Mouse (Mus musculus): ENCODE measurements around the gene Pde4d. TPM values are rescaled to one million over a fixed set of nuclear protein-coding genes. Genes with fewer than 3 reads are reported as not detected.
A peak's percentile ranks its signal among the peaks of the same experiment; 100 is the strongest.

The Pde4d gene
- polyA plus RNA-seq, 1 experiment from 2014 or later, result 8.7 TPM

DNA sequence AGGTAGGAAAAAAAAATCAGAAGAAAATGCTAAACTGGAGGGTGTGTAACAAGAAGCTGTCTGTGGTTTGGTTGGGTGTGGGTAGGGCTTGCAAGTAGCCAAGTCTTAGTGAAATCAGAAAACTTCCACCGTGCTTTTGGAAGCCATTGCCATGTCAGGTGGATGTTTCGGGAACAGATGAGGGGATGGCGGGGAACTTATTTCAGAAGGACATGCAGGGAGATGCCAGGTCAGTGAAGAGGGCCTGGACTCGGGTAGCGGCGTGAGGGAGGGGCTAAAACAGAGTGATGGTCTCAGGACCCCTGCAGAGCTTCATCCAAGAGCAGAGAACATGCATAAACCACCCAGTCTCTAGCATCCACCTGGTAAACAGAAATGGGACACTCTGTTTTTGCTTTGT is 898.6 kb downstream of the Pde4d start:
- Histone ChIP-seq H3K4me1 (ENCODE audit: control insufficient read depth, insufficient read depth, low read length) (no peaks in the 10 kb centered on the region), H3K4me3 (ENCODE audit: low read depth, low read length) (no peak overlapping the region), H3K9ac (ENCODE audit: low read length) (no peak overlapping the region), H3K4me2 (no peak overlapping the region), H3K27ac (ENCODE audit: low read depth, low read length) (no peak overlapping the region), H3K27me3 (ENCODE audit: control insufficient read depth, insufficient read depth, low read length) (no peaks in the 10 kb centered on the region), H3K36me3 (ENCODE audit: control insufficient read depth, insufficient read depth, low read length) (no peaks in the 10 kb centered on the region), H3K9me3 (ENCODE audit: control insufficient read depth, low read length) (no peaks in the 10 kb centered on the region)
- DNase-seq (ENCODE audit: low spot score, missing footprints) (no peak), ATAC-seq (ENCODE audit: low FRiP score) (no peak)
- 86% methylated on average over 6 of the region's 6 CpGs for WGBS

DNA sequence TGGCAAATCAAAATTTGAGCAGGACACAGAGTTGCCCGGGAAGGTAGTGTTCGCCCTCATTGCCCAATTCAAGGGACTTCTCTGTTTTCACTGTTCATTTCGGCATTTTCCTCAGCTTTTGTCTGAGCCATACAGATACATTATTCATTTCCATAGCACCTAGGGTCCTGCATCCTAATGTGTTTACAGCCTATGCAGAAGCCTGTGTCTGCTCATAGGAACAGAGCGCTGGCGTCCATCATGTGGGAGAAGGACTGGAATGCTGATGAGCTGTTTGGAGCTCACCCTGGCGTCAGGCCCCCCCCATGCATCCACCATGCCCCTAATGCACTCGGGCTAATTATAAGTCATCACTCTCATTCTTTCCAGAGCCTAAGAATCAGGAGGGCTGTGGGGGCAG is 900.4 kb downstream of the Pde4d start:
- peak; percentile 87 for DNase-seq (ENCODE audit: low spot score, missing footprints)

DNA sequence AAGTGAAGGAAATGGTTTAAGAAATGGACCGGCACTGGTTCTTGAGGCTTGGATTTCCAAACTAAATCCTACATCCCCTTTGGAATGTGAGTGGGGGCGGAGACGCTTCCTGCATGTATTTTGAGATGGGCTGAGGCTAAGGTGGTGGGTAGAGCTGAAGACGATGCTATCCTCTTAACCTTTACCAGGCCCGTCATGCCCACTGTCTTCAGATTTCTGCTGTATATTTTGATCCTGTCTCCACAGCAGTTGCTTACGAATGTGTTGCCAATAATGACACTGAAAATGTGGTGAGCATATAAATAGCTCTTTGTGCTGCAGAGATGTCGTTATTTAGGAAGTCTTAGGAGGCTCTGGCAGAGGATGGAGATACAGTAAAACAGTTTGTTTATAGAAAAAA is 904.3 kb downstream of the Pde4d start:
- DNase-seq (ENCODE audit: low spot score, missing footprints), result no peak
- H3K4me2 ChIP-seq, result no peak overlapping the region
- no peaks in the 10 kb centered on the region for H3K27me3 ChIP-seq (ENCODE audit: control insufficient read depth, insufficient read depth, low read length)
- no peak overlapping the region for H3K4me3 ChIP-seq (ENCODE audit: low read depth, low read length)
- WGBS, result 87% methylated on average over 7 of the region's 7 CpGs
- no peaks in the 10 kb centered on the region for H3K4me1 ChIP-seq (ENCODE audit: control insufficient read depth, insufficient read depth, low read length)
- ATAC-seq (ENCODE audit: low FRiP score), result no peak
- H3K9ac ChIP-seq (ENCODE audit: low read length), result no peak overlapping the region
- H3K9me3 ChIP-seq (ENCODE audit: control insufficient read depth, low read length), result no peaks in the 10 kb centered on the region
- no peak overlapping the region for H3K27ac ChIP-seq (ENCODE audit: low read depth, low read length)
- no peaks in the 10 kb centered on the region for H3K36me3 ChIP-seq (ENCODE audit: control insufficient read depth, insufficient read depth, low read length)

More for the DNA sequence above, 900.4 kb downstream of the Pde4d start:
- Histone ChIP-seq H3K27ac (ENCODE audit: low read depth, low read length) (no peak overlapping the region), H3K4me1 (ENCODE audit: control insufficient read depth, insufficient read depth, low read length) (no peaks in the 10 kb centered on the region), H3K36me3 (ENCODE audit: control insufficient read depth, insufficient read depth, low read length) (no peaks in the 10 kb centered on the region), H3K9me3 (ENCODE audit: control insufficient read depth, low read length) (no peaks in the 10 kb centered on the region), H3K9ac (ENCODE audit: low read length) (no peak overlapping the region), H3K27me3 (ENCODE audit: control insufficient read depth, insufficient read depth, low read length) (no peaks in the 10 kb centered on the region), H3K4me3 (ENCODE audit: low read depth, low read length) (no peak overlapping the region), H3K4me2 (no peak overlapping the region)
- peak; percentile 90 for ATAC-seq (ENCODE audit: low FRiP score)
- 73% methylated on average over 7 of the region's 7 CpGs for WGBS

DNA sequence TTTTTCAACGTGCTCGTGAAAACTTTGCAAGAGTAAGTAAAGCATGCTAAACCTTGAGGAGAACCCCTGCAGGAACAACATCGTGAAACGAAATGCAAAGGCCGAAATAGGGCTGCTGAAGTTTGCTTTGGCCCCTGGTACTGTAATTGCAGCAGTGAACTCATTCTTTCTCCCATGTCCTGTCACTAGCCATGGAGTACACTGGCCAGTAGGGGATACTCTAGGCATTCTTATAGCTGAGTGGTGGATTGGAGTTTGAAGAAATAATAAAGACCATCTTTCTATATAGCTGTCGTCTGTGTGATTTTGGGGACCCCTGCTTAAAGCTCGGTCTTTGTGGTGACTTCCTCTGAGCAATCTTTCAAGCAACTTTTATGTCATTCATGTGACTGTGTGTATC is 906.5 kb downstream of the Pde4d start:
- Histone ChIP-seq H3K4me3 (ENCODE audit: low read depth, low read length) (no peak overlapping the region), H3K27me3 (ENCODE audit: control insufficient read depth, insufficient read depth, low read length) (no peaks in the 10 kb centered on the region), H3K36me3 (ENCODE audit: control insufficient read depth, insufficient read depth, low read length) (no peaks in the 10 kb centered on the region), H3K9ac (ENCODE audit: low read length) (no peak overlapping the region), H3K27ac (ENCODE audit: low read depth, low read length) (no peak overlapping the region), H3K4me2 (no peak overlapping the region), H3K4me1 (ENCODE audit: control insufficient read depth, insufficient read depth, low read length) (no peaks in the 10 kb centered on the region), H3K9me3 (ENCODE audit: control insufficient read depth, low read length) (no peaks in the 10 kb centered on the region)
- WGBS, result 92% methylated on average over 7 of the region's 7 CpGs
- ATAC-seq (ENCODE audit: low FRiP score) (no peak), DNase-seq (ENCODE audit: low spot score, missing footprints) (no peak)

DNA sequence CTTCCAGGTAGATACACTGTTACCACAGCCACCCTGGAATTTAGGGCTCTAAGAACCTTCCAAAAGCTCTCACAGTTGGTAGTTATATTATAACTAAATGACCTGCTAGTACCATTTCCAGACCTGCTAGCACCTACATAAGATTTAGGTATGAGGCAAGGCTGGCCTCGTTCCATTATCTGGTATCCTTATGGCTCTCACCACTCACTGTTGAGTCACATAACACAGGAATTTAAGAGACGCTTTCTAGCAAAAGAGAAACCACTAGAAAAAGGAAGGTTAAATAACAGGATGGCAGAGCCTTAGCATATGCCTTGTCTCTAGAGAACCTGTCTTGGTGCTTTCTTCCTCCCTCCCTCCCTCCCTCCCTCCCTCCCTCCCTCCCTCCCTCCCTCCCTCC is 910.2 kb downstream of the Pde4d start:
- 97% methylated on average over 2 of the region's 2 CpGs for WGBS
- no peaks in the 10 kb centered on the region for H3K4me1 ChIP-seq (ENCODE audit: control insufficient read depth, insufficient read depth, low read length)
- no peak overlapping the region for H3K4me3 ChIP-seq (ENCODE audit: low read depth, low read length)
- no peaks in the 10 kb centered on the region for H3K9me3 ChIP-seq (ENCODE audit: control insufficient read depth, low read length)
- DNase-seq (ENCODE audit: low spot score, missing footprints), result no peak
- no peaks in the 10 kb centered on the region for H3K27me3 ChIP-seq (ENCODE audit: control insufficient read depth, insufficient read depth, low read length)
- no peak overlapping the region for H3K4me2 ChIP-seq
- ATAC-seq (ENCODE audit: low FRiP score), result no peak
- H3K9ac ChIP-seq (ENCODE audit: low read length), result no peak overlapping the region
- H3K36me3 ChIP-seq (ENCODE audit: control insufficient read depth, insufficient read depth, low read length), result no peaks in the 10 kb centered on the region
- no peak overlapping the region for H3K27ac ChIP-seq (ENCODE audit: low read depth, low read length)

DNA sequence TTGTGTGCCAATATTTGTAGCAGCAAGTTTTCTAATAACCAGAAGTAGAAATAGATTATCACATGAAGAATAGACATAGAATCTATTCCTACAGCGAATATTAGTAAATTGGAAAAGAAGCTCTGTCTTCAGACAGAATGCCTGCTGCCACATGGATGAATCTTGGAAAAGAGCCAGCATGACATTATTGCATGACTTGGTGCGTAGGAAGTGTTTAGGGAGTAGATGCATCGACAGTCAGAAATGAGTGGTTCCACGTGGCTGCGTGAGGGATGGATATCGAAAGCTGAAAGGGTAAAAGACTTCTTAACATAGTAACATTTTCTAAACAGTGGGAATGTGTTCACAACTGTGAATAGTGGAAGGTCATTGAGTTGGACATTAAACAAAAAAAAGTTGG is 912.6 kb downstream of the Pde4d start:
- DNase-seq (ENCODE audit: low spot score, missing footprints), result no peak
- H3K4me2 ChIP-seq, result no peak overlapping the region
- H3K27ac ChIP-seq (ENCODE audit: low read depth, low read length), result no peak overlapping the region
- H3K36me3 ChIP-seq (ENCODE audit: control insufficient read depth, insufficient read depth, low read length), result no peaks in the 10 kb centered on the region
- H3K4me3 ChIP-seq (ENCODE audit: low read depth, low read length), result no peak overlapping the region
- no peak for ATAC-seq (ENCODE audit: low FRiP score)
- WGBS, result 90% methylated on average over 6 of the region's 6 CpGs
- no peaks in the 10 kb centered on the region for H3K9me3 ChIP-seq (ENCODE audit: control insufficient read depth, low read length)
- H3K4me1 ChIP-seq (ENCODE audit: control insufficient read depth, insufficient read depth, low read length), result no peaks in the 10 kb centered on the region
- no peak overlapping the region for H3K9ac ChIP-seq (ENCODE audit: low read length)
- no peaks in the 10 kb centered on the region for H3K27me3 ChIP-seq (ENCODE audit: control insufficient read depth, insufficient read depth, low read length)

DNA sequence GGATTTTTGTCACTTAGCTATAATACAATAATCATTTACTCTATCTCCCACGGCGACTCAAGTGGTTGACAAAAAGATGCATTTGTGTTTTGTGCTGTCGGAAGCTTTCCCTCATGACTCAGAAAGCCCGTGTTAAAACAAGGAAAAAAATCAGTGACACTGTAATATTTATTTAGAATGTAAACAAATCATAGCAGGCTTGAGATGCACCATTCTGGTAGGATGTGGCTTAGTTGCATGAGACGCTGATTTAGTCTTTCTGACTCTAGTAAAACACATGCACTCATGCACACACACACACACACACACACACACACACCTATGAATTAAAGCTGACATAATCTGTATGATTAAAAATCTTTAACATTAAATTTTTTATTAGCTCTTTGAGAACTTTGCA is 924.7 kb downstream of the Pde4d start:
- Histone ChIP-seq H3K4me3 (ENCODE audit: low read depth, low read length) (no peak overlapping the region), H3K4me1 (ENCODE audit: control insufficient read depth, insufficient read depth, low read length) (no peaks in the 10 kb centered on the region), H3K36me3 (ENCODE audit: control insufficient read depth, insufficient read depth, low read length) (no peaks in the 10 kb centered on the region), H3K9me3 (ENCODE audit: control insufficient read depth, low read length) (no peaks in the 10 kb centered on the region), H3K4me2 (no peak overlapping the region), H3K27me3 (ENCODE audit: control insufficient read depth, insufficient read depth, low read length) (no peaks in the 10 kb centered on the region), H3K9ac (ENCODE audit: low read length) (no peak overlapping the region), H3K27ac (ENCODE audit: low read depth, low read length) (no peak overlapping the region)
- ATAC-seq (ENCODE audit: low FRiP score), result no peak
- peak; percentile 54 for DNase-seq (ENCODE audit: low spot score, missing footprints)
- 86% methylated on average over 5 of the region's 5 CpGs for WGBS

DNA sequence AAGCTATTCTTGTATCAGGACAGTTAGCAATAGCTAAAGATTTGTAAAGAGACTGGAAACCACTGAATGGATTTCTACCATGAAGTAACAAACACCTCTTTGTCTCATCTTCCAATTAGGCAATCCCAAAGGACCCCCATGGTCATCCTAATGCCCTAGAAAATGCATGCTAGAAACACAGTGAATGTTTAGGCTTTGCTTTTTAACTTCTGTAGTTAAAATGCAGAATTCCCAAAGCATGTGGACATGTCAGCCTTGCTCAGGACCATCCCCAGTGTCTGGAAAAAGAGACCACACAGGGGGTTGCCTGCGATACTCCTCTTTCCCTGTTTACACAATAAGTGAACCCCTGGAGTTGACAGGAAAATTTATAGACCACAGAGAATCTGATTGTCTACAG is 926.9 kb downstream of the Pde4d start:
- no peaks in the 10 kb centered on the region for H3K9me3 ChIP-seq (ENCODE audit: control insufficient read depth, low read length)
- H3K9ac ChIP-seq (ENCODE audit: low read length), result no peak overlapping the region
- H3K27ac ChIP-seq (ENCODE audit: low read depth, low read length), result no peak overlapping the region
- H3K4me2 ChIP-seq, result no peak overlapping the region
- DNase-seq (ENCODE audit: low spot score, missing footprints) (peak; percentile 76), ATAC-seq (ENCODE audit: low FRiP score) (no peak)
- no peaks in the 10 kb centered on the region for H3K36me3 ChIP-seq (ENCODE audit: control insufficient read depth, insufficient read depth, low read length)
- no peak overlapping the region for H3K4me3 ChIP-seq (ENCODE audit: low read depth, low read length)
- WGBS, result 65% methylated on average over 1 of the region's 1 CpGs
- H3K27me3 ChIP-seq (ENCODE audit: control insufficient read depth, insufficient read depth, low read length), result no peaks in the 10 kb centered on the region
- H3K4me1 ChIP-seq (ENCODE audit: control insufficient read depth, insufficient read depth, low read length), result no peaks in the 10 kb centered on the region

- Histone ChIP-seq H3K9ac (ENCODE audit: low read length) (no peak overlapping the region), H3K9me3 (ENCODE audit: control insufficient read depth, low read length) (no peaks in the 10 kb centered on the region), H3K36me3 (ENCODE audit: control insufficient read depth, insufficient read depth, low read length) (no peaks in the 10 kb centered on the region), H3K4me2 (no peak overlapping the region), H3K4me3 (ENCODE audit: low read depth, low read length) (no peak overlapping the region), H3K4me1 (ENCODE audit: control insufficient read depth, insufficient read depth, low read length) (no peaks in the 10 kb centered on the region), H3K27ac (ENCODE audit: low read depth, low read length) (no peak overlapping the region), H3K27me3 (ENCODE audit: control insufficient read depth, insufficient read depth, low read length) (no peaks in the 10 kb centered on the region)
- ATAC-seq (ENCODE audit: low FRiP score) (no peak), DNase-seq (ENCODE audit: low spot score, missing footprints) (no peak)
- WGBS, result 89% methylated on average over 2 of the region's 2 CpGs
Observed at GRCm38 (mm10) chr13:109380149-109380548, 930.4 kb downstream of the Pde4d start.

All from midbrain, embryonic 11.5 days (tissue).